Mouse (Mus musculus): Measurements from ENCODE around the gene Mrnip.

- no peak for TF ChIP-seq CTCF (IDR thresholded peaks at IDR 0.05)
- no peak for TF ChIP-seq POLR2A (IDR thresholded peaks at IDR 0.05; ENCODE audit: insufficient read depth, low read depth, low read length)
Measured at GRCm38 (mm10) chr11:50138206-50138822, 35.9 kb upstream of the Mrnip start.

Data from heart, adult 2 months (tissue).